Mouse (Mus musculus) embryo, embryonic 11.5 days (tissue): ENCODE results near the gene Arih2.
"Not testable (repeated sequence)": the region's sequence is repeated elsewhere in the genome, so short reads cannot be mapped to it uniquely, and the experiment has no call there.

Experiments used
- DNase-seq: peaks from one replicate; pipeline ENCODE4 v3.0.0-alpha.2; 2012; ENCODE audit warnings: low read depth, low spot score

Gene Arih2

GRCm38 (mm10) chr9:108648611-108649560 lies at the start of gene Arih2:
Gene Arih2 (minus strand): TSS chr9:108649386.
- DNase-seq: peak; percentile 88

DNA sequence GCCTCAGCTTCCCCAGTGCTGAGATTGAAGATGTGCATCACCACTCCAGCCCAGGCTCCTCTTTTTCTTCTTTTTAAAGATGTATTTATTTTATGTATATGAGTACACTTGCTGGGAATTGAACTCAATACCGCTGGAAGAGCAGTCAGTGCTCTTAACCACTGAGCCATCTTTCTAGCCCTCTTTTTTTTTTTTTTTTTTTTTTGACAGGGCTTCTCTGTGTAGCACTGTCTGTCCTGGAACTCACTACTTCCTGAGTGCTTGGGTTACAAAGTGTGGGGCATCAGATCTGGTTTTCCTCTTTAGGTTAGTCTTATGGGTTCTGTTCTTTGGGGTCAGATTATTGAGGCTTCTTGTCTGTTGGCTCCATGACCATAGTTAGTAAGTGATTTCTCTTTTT lies 45.3 kb upstream of the Arih2 start:
- DNase-seq: no peak

- no peak for DNase-seq
Observed at GRCm38 (mm10) chr9:108693946-108694345, 44.8 kb upstream of the Arih2 start.

GRCm38 (mm10) chr9:108692226-108693041 lies 43.2 kb upstream of the Arih2 start:
- DNase-seq: peak; percentile 44

DNA sequence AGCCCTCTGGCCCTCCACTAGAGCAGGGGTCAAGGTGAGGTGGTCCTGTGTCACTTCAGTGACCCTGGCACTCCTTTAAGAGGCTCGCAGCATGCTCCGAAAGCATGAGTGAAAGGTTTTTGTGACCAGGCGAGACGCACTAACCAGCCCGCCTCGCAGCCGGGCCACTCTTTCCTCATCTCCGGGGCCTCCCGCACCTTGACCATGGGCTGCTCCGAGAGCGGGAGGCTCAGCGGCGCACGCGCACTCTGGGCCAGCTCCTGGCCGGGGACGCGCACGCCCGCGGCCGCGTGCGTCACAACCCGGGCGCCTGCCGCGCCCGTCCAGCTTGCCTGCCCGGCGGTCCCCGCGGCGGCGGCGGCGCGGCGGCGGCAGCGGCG lies 42.6 kb upstream of the Arih2 start:
- peak; percentile 73 for DNase-seq

- no peak for DNase-seq
Observed at GRCm38 (mm10) chr9:108691371-108691770, 42.2 kb upstream of the Arih2 start.

GRCm38 (mm10) chr9:108690914-108691313 lies 41.7 kb upstream of the Arih2 start:
- no peak for DNase-seq

DNA sequence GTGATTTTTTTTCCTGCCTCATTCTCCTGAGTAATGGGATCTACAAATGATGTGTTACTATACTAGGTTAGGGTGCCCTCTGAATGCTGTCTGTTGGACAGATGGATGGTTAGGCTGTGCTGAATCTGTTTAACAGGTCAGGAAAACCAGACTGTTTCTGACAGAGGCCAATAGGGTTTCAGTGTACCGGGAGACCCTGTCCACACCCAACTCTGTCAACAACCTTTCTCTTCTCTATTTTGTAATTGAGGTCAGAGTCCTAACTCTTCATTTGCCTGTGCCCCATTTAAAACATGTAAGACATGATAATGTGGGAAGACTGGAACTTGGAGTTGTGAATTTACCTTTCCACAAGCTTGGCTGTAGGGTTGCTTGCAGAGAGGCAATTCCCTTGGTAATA lies 40.8 kb upstream of the Arih2 start:
- DNase-seq: no peak

GRCm38 (mm10) chr9:108689106-108689505 lies 39.9 kb upstream of the Arih2 start, which contains the start of gene Prkar2a:
Gene Prkar2a (plus strand): TSS chr9:108689314.
- DNase-seq: peak; percentile 36

DNA sequence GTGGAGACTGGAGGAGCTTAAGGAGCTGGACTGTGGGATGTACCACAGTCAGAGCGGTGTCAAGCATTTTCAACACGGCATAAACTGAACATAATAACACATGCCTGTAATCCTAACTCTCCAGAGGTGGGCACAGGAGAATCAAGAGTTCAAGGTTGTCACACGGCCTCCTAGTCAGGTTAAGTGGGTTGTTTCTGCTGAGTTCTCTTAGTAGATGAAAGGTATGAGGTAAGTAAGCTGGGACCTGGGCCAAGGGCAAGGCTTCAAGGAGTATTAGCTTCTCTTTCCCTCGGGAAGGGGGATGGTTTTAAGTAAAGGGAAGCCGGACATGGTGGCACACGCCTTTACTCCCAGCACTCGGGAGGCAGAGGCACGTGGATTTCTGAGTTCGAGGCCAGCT lies 39.3 kb upstream of the Arih2 start:
- DNase-seq: no peak

- no peak for DNase-seq
Observed at GRCm38 (mm10) chr9:108687686-108688085, 38.5 kb upstream of the Arih2 start.

DNA sequence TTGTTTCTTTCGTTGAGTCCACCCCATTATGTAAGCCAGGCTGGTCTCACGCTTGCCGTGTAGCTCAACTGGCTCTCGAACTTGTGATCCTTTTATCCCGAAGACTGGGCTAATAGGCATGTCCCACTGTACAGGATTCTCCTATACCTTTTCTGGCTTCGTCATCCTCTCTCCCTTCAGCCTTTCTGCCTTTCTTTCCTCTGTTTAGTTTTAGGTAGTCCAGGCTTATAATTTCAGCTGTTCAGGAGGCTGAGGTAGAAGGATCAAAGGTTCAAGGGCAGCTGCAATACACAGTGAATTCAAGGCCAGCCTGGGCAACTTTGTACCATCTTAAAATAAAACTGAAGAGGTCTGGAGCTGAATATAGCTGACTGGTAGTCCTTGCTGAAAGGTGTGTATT lies 38.0 kb upstream of the Arih2 start:
- no peak for DNase-seq

DNA sequence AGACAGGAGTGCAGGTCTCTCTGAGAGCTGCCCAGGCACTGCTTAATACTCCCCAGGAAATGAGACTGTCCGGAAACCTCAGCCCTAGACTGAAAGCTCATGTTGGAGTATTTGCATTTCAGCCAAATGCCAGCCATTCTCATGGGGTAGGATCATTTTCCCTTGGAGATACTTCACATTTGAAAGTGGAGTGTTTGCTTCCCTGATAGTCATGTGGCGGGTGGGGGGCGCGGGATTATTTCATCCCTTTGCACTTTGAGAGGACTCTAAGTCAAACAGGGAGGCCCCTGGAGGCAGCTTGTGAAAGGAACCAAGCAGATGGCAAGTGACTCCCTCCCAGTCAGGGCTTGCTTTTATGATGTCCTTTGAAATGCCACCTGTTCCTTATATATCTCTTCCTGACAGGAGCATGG lies 37.3 kb upstream of the Arih2 start:
- DNase-seq: no peak

GRCm38 (mm10) chr9:108680026-108680425 lies 30.8 kb upstream of the Arih2 start:
- DNase-seq: no peak

- DNase-seq: no peak
Observed at GRCm38 (mm10) chr9:108673151-108673550, 24.0 kb upstream of the Arih2 start.

DNA sequence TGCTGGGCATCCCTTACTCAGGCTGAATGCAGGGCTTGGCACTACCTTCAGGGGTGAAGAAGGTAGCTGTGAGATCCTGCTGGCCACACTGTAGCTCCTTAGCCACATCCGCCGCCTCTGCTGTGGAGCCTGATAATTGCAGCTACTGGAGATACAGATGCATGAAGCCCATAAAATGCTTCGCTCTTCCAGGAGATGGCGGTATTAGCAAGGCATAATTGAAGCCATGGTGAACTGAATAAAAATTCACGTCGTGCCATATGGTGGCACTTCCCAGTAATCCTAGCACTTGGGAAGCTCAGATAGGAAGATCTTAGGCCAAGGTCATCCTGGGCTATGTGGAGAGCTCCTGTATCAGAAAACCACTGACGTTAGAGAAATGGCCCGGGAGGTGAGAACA lies 20.7 kb upstream of the Arih2 start:
- DNase-seq: no peak

DNA sequence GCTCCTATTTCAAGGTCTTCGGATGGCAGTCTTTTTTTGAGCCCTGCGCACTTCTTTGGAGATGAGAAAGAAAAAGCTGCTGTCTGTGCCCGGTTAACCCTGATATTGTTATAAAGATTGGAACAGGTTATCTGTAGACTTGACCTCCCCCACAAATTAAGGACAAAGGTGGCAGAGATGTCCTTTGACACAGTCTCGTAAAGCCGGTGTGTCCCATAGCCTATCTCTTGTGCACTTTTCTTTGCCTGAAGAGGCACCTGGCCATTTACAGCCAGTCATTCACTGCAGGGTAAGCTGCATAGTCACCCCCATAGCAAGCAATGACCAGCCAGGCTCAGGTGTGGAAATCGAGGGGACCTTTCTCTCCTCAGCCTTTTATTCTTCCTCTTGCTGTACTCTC lies 13.5 kb upstream of the Arih2 start:
- no peak for DNase-seq

DNA sequence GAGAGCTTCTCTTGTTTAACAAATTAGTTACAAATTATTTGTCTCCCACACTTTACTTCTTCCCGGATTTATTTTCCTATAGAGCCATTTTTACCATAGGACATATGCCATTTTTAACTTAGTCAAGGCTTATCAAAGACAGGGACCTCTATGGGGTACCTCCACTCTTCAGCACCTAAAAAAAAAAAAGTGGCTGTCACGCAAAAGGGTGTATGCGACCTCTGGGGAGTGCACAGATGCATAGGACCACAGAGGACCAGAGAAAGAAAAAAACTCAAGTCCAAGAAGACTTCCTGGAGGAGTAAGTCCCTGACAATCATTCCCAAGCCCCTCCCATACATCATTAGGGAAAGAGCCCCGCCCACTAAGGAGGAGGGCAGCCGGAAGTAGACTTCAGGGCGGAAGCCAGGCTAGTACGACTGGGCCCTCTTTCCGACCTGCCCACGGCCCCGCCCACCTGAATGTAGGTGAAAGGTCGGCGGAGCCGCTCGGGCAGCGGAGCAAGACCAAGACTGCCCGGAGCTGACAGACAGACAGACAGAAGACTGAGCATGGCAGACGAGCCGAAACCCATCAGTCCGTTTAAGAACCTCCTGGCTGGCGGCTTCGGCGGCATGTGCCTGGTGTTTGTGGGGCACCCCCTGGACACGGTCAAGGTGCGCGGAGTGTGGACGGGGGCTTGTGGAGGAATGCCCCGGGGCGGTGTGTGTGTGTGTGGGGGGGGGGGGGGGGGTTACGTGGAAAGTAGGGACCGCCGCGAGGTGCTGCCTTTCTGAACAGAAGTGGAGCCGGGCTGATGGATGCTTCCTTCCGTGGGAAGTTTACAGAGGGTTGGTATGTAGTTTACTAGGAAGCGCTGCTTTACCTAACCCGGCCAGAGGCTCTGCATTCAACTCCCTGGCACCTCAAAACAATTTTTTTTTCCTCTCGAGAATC lies 12.8 kb upstream of the Arih2 start, which contains the start of gene Slc25a20:
Gene Slc25a20, plus strand, starts transcription at position 412 of the 936 bp plus-strand sequence.
- peak; percentile 65 for DNase-seq

DNA sequence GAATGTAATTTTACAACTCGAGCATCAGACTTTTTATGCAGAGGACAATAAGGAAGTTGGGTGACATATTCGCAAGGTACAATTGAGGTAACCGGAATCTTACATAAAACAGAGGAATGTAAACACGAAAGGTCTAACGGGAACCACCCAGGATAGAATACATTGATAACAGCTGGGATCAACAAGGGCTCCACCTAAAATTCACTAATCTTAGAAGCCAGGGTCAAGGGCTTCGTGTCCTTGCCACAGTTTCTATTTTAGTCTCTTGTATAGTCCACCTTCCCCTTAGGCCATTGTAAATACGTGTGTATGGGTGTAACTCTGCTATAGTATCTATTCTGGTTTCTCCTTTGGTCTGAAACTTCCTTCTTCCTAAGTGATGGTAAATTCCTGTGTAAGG lies 6.7 kb upstream of the Arih2 start:
- DNase-seq: not testable (repeated sequence)

- no peak for DNase-seq
Observed at GRCm38 (mm10) chr9:108654566-108655464, 5.6 kb upstream of the Arih2 start.
